Mouse (Mus musculus) urinary bladder, adult 2 months (tissue): ENCODE measurements at regions not wholly inside any gene's neighbourhood (a gene's known extent, or its start where the extent isn't known, plus 50 kb on each side); places are given as distances from the start of the nearest gene placed in this dataset.

Experiments used
- DNase-seq: peaks from one replicate; pipeline ENCODE4 v3.0.0; 2022; ENCODE audit warnings: low spot score

- DNase-seq: no peak
These were observed 156.6 kb upstream of the Slc24a2 start for GRCm38 (mm10) chr4:87386835-87387234.

GRCm38 (mm10) chr4:87386271-87386670 is 156.0 kb upstream of the Slc24a2 start:
- no peak for DNase-seq

- DNase-seq: no peak
These were observed 155.0 kb upstream of the Slc24a2 start for GRCm38 (mm10) chr4:87385221-87385739.

- no peak for DNase-seq
These were observed 154.3 kb upstream of the Slc24a2 start for GRCm38 (mm10) chr4:87384469-87385044.

GRCm38 (mm10) chr4:87380716-87381115 is 150.4 kb upstream of the Slc24a2 start:
- DNase-seq: no peak

- no peak for DNase-seq
These were observed 149.4 kb upstream of the Slc24a2 start for GRCm38 (mm10) chr4:87379516-87380173.

- no peak for DNase-seq
These were observed 141.7 kb upstream of the Slc24a2 start for GRCm38 (mm10) chr4:87371960-87372359.

- DNase-seq: no peak
These were observed 139.5 kb upstream of the Slc24a2 start for GRCm38 (mm10) chr4:87369626-87370234.

GRCm38 (mm10) chr4:87368413-87369160 is 138.3 kb upstream of the Slc24a2 start:
- DNase-seq: no peak

GRCm38 (mm10) chr4:87367732-87368412 is 137.6 kb upstream of the Slc24a2 start:
- peak; percentile 53 for DNase-seq

GRCm38 (mm10) chr4:87362201-87362600 is 131.9 kb upstream of the Slc24a2 start:
- no peak for DNase-seq

GRCm38 (mm10) chr4:87359483-87359882 is 129.2 kb upstream of the Slc24a2 start:
- no peak for DNase-seq

- no peak for DNase-seq
These were observed 128.7 kb upstream of the Slc24a2 start for GRCm38 (mm10) chr4:87359004-87359403.

- DNase-seq: no peak
These were observed 102.7 kb upstream of the Slc24a2 start for GRCm38 (mm10) chr4:87332968-87333367.

GRCm38 (mm10) chr4:87329136-87329535 is 98.9 kb upstream of the Slc24a2 start:
- no peak for DNase-seq

GRCm38 (mm10) chr4:87321726-87322349 is 91.6 kb upstream of the Slc24a2 start:
- no peak for DNase-seq

- DNase-seq: no peak
These were observed 67.9 kb upstream of the Slc24a2 start for GRCm38 (mm10) chr4:87298129-87298528.

- no peak for DNase-seq
These were observed 64.3 kb upstream of the Slc24a2 start for GRCm38 (mm10) chr4:87294538-87294937.
